Mouse (Mus musculus) neural tube, embryonic 11.5 days (tissue): ENCODE data around the gene Themis2. TPM values are rescaled to one million over a fixed set of nuclear protein-coding genes. Genes with fewer than 3 reads are reported as not detected.
A peak's percentile ranks its signal among the peaks of the same experiment; 100 is the strongest.

Source experiments
- ATAC-seq: fragments of 200-750 bp; cut with Nextera tagmentation; 2 replicates; pipeline ENCODE4 v1.8.0; 2017; ENCODE audit warnings: moderate number of reproducible peaks, mild to moderate bottlenecking, moderate TSS enrichment, moderate library complexity; ENCODE audit not compliant: insufficient read depth, low FRiP score, low TSS enrichment
- DNase-seq: peaks from one replicate; pipeline ENCODE4 v3.0.0-alpha.2; 2015; ENCODE audit warnings: low spot score
- H3K27ac ChIP-seq: fragments of 300-500 bp; sonication (generic); 2 replicates; pipeline ENCODE4 v1.5.1; 2014; ENCODE audit warnings: low read depth, mild to moderate bottlenecking, low read length
- H3K27me3 ChIP-seq: fragments of 300-500 bp; sonication (generic); 2 replicates; pipeline ENCODE4 v1.6.1; 2014; ENCODE audit warnings: mild to moderate bottlenecking, low read length, mixed read lengths; ENCODE audit not compliant: control insufficient read depth, insufficient read depth
- H3K36me3 ChIP-seq: fragments of 300-500 bp; sonication (generic); 2 replicates; pipeline ENCODE4 v1.6.1; 2014; ENCODE audit warnings: mild to moderate bottlenecking, low read length, moderate library complexity, mixed read lengths; ENCODE audit not compliant: control insufficient read depth, insufficient read depth
- H3K4me1 ChIP-seq: fragments of 300-500 bp; sonication (generic); 2 replicates; pipeline ENCODE4 v1.6.1; 2014; ENCODE audit warnings: low read length, mixed read lengths; ENCODE audit not compliant: control insufficient read depth, insufficient read depth
- H3K4me2 ChIP-seq: fragments of 300-500 bp; sonication (generic); 2 replicates; pipeline ENCODE4 v1.6.1; 2014; ENCODE audit warnings: low read depth, mild to moderate bottlenecking, moderate library complexity
- H3K4me3 ChIP-seq: fragments of 300-500 bp; sonication (generic); 2 replicates; pipeline ENCODE4 v1.5.1; 2014; ENCODE audit warnings: low read depth, low read length
- H3K9ac ChIP-seq: fragments of 300-500 bp; sonication (generic); 2 replicates; pipeline ENCODE4 v1.6.1; 2014; ENCODE audit warnings: mild to moderate bottlenecking, low read length
- H3K9me3 ChIP-seq: fragments of 300-500 bp; sonication (generic); 2 replicates; pipeline ENCODE4 v1.6.1; 2016; ENCODE audit warnings: low read length; ENCODE audit not compliant: control insufficient read depth
- WGBS: fragments of 180-500 bp; shearing (Covaris S2); extraction: QIAGEN DNeasy Blood & Tissue Kit; methylation state at CpG from one replicate; pipeline ENCODE4 v1.1.7; 2014; 5-methylcytosine and 5-hydroxymethylcytosine counted together
- polyA plus RNA-seq: library from polyadenylated mRNA; unstranded; fragments of >200 nt; fragmentation: Nextera tagmentation; extraction: Ambion mirVana; gene quantifications from 2 replicates; pipeline ENCODE4 v1.2.1, GENCODE M21; 2014

Themis2 gene
- polyA plus RNA-seq, 1 experiment from 2014 or later, result 1.1 TPM

DNA sequence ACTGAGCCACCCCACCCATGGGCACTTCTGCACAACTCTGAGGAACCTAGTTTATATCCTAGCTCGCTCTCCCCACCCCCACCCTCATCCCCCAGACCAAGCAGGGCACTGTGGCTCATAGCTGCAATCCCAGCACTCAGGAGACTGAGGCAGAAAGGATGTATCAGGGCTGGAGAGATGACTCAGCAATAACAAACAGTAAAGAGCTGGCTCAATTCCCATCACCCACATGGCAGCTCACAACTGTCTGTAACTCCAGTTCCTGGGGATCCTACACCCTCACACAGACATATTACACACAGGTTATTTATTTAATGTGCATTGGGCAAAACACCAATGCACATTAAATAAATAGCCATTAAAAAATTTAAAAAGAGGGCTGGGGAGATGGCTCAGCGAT is 60.8 kb downstream of the Themis2 start:
- H3K4me2 ChIP-seq, result no peak overlapping the region
- H3K27me3 ChIP-seq, result no peaks in the 10 kb centered on the region
- WGBS, result 70% methylated on average over 2 of the region's 2 CpGs
- no peaks in the 10 kb centered on the region for H3K36me3 ChIP-seq
- no peaks in the 10 kb centered on the region for H3K9me3 ChIP-seq
- H3K4me1 ChIP-seq, result no peaks in the 10 kb centered on the region
- no peak overlapping the region for H3K4me3 ChIP-seq
- no peak overlapping the region for H3K27ac ChIP-seq
- H3K9ac ChIP-seq, result no peak overlapping the region
- DNase-seq (no peak), ATAC-seq (no peak)

DNA sequence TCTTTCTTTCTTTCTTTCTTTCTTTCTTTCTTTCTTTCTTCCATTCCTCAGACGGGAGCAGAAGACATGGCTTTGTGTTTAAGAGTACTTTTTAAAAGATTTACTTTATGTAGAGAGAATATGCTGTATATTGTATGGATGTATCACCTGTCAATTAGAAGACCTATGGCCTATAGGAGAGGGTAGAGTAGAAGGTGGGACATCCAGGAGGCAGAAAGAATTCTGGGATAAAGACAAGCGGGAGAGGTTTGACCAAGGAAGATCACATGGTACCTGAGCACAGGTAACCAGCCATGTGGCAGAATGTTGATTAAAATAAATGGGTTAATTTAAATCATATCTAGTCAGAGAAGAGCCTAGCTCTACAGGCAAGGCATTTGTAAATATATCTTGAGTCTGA is 61.4 kb downstream of the Themis2 start:
- no peaks in the 10 kb centered on the region for H3K9me3 ChIP-seq
- DNase-seq (no peak), ATAC-seq (no peak)
- H3K27ac ChIP-seq, result no peak overlapping the region
- no peak overlapping the region for H3K9ac ChIP-seq
- WGBS, result 97% methylated on average over 2 of the region's 2 CpGs
- no peak overlapping the region for H3K4me2 ChIP-seq
- H3K36me3 ChIP-seq, result no peaks in the 10 kb centered on the region
- no peaks in the 10 kb centered on the region for H3K4me1 ChIP-seq
- H3K27me3 ChIP-seq, result no peaks in the 10 kb centered on the region
- no peak overlapping the region for H3K4me3 ChIP-seq

DNA sequence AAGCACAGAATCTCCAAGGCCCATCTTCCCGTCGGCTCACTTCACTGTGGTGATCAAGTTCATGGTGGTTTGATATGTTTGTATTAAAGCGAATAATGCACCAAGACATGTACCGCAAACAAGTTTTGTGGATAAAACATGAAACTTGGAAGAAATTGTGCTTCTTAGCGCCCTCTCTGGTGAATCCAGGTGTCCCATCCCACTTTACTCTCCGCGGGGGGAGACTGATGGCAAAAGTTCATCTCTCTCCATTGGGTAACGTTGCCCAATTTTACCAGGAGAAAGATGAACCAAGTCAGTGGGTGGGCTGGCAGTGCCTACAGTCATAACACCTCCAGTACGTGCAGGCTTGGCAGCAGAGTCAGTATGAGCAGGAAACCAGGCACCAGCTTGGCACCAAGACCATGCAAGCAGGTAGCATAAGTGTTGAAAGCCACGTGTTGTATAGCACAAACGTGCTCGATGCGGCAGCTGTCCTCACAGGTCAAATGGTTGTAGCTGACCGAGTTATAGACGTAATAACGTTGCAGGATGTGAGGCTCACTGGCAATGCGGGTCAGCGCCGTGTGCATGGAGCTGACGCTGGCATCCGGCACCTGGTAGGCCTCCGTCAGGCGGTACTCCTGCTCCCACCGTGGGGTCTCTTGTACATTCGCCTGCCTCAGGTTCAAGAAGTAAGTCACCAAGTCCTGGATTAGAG is 63.0 kb downstream of the Themis2 start:
- 91% methylated on average over 25 of the region's 25 CpGs for WGBS
- ATAC-seq (no peak), DNase-seq (no peak)
- no peaks in the 10 kb centered on the region for H3K4me1 ChIP-seq
- no peak overlapping the region for H3K9ac ChIP-seq
- no peaks in the 10 kb centered on the region for H3K36me3 ChIP-seq
- no peak overlapping the region for H3K4me3 ChIP-seq
- H3K4me2 ChIP-seq, result no peak overlapping the region
- H3K27me3 ChIP-seq, result no peaks in the 10 kb centered on the region
- no peak overlapping the region for H3K27ac ChIP-seq
- H3K9me3 ChIP-seq, result no peaks in the 10 kb centered on the region

DNA sequence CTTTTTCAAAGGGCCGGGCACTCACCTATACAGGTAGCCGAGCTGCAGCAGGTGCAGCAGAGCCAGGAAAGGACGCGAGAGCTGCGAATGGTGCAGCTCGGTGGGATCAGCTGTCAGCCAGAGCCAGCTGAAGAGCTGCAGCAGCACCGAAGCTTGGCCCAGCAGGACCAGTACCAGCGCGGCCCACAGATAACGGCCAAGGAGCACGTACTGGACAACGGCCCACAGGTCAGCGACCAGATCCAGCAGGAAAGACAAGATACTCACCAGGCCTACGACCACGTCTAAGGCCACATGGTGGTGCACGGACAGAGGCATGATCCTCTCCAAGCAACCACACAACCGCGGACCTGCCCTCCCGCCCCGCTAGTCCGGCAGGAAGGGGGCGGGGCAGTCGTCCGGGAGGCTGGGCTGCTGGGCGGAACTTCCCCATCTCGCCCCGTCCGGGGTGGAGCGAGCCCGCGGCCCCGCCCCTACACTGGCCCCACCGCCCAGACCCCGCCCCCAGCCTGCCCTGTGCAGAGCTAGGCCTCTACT is 64.0 kb downstream of the Themis2 start, which contains the start of gene Xkr8:
TSS of gene Xkr8 (minus strand) at position 399 of the 537 bp plus-strand sequence.
- Histone ChIP-seq H3K27ac (no peak within 1 kb of the TSS), H3K36me3 (0 out of 2 replicates have a peak, but pooled peaks cover 2% of the 10 kb centered on the region), H3K9ac (peak within 1 kb of the TSS; percentile 63), H3K9me3 (no peaks in the 10 kb centered on the region), H3K4me1 (no peaks in the 10 kb centered on the region), H3K4me3 (peak within 1 kb of the TSS; percentile 49), H3K4me2 (peak within 1 kb of the TSS; percentile 91), H3K27me3 (no peaks in the 10 kb centered on the region)
- WGBS, result 2% methylated on average over 34 of the region's 34 CpGs
- DNase-seq (peak; percentile 89), ATAC-seq (peak; percentile 88)

Other genes with a start within 250 kb of the Themis2 start
- 0.12 and 0.21 TPM in 2 replicates for gene Ptafr, start 232.3 kb downstream of the Themis2 start, polyA plus RNA-seq
- gene Eya3, start 157.4 kb downstream of the Themis2 start, polyA plus RNA-seq, result 28.4 TPM in 2 replicates
- 4.2 and 4.6 TPM in 2 replicates for gene Xkr8, start 63.8 kb downstream of the Themis2 start, polyA plus RNA-seq
- gene Smpdl3b, start 39.1 kb downstream of the Themis2 start, polyA plus RNA-seq, result 1.8 and 2.0 TPM in 2 replicates
- gene Rpa2, start 28.1 kb downstream of the Themis2 start, polyA plus RNA-seq, result 123 and 132 TPM in 2 replicates
- 82.7 and 101 TPM in 2 replicates for gene Ppp1r8, start 46.8 kb upstream of the Themis2 start, polyA plus RNA-seq
- gene Stx12, start 88.1 kb upstream of the Themis2 start, polyA plus RNA-seq, result 96.1 and 103 TPM in 2 replicates
- gene Fam76a, start 126.2 kb upstream of the Themis2 start, polyA plus RNA-seq, result 28.2 and 28.4 TPM in 2 replicates
- 0.09 and 0.24 TPM in 2 replicates for gene Fgr, start 177.7 kb upstream of the Themis2 start, polyA plus RNA-seq
- 6.1 and 7.2 TPM in 2 replicates for gene Ahdc1, start 214.9 kb upstream of the Themis2 start, polyA plus RNA-seq